Mouse (Mus musculus) ES-E14 (cell line): Measurements from ENCODE around the gene Enpp1. TPM values are rescaled to one million over a fixed set of nuclear protein-coding genes. Genes with fewer than 3 reads are reported as not detected.

ENCODE experiments used
- DNase-seq: peaks from one replicate; pipeline ENCODE4 v3.0.0-alpha.2; 2013; ENCODE audit warnings: low read depth, low spot score
- H3K27ac ChIP-seq: 2 replicates; pipeline ENCODE4 v1.5.1; 2012; ENCODE audit warnings: low read depth, mild to moderate bottlenecking, low read length, moderate library complexity, mixed read lengths; ENCODE audit not compliant: poor library complexity, insufficient read depth, severe bottlenecking
- H3K36me3 ChIP-seq: 2 replicates; pipeline ENCODE4 v1.6.1; 2012; ENCODE audit warnings: mild to moderate bottlenecking, low read length, moderate library complexity, mixed read lengths; ENCODE audit not compliant: control insufficient read depth, poor library complexity, insufficient read depth, severe bottlenecking
- H3K4me1 ChIP-seq, 2 experiments: fragments of 150-350 bp in 1 of 2; sonication (generic) in 1 of 2; 2 replicates each; pipeline ENCODE4 v1.6.1; 2012; ENCODE audit warnings: low read length in 2 of 2, mild to moderate bottlenecking in 1 of 2, mixed read lengths in 1 of 2; ENCODE audit not compliant: control insufficient read depth in 2 of 2, insufficient read depth in 2 of 2, poor library complexity in 1 of 2
- H3K4me3 ChIP-seq, 2 experiments: fragments of 150-350 bp in 1 of 2; sonication (generic) in 1 of 2; 2 replicates each; pipeline ENCODE4 v1.5.1; 2012; ENCODE audit warnings: low read length in 2 of 2, low read depth in 1 of 2, mild to moderate bottlenecking in 1 of 2, mixed read lengths in 1 of 2; ENCODE audit not compliant: insufficient read depth in 1 of 2, poor library complexity in 1 of 2, severe bottlenecking in 1 of 2
- H3K9ac ChIP-seq: 2 replicates; pipeline ENCODE4 v1.6.1; 2012; ENCODE audit warnings: low read depth, mild to moderate bottlenecking, low read length, mixed read lengths; ENCODE audit not compliant: poor library complexity, insufficient read depth, severe bottlenecking
- H3K9me3 ChIP-seq: fragments of 150-350 bp; sonication (generic); 2 replicates; pipeline ENCODE4 v1.6.1; 2012; ENCODE audit warnings: low read depth, mild to moderate bottlenecking, low read length; ENCODE audit not compliant: control insufficient read depth, insufficient read depth
- CHD2 ChIP-seq: IDR thresholded peaks from 2 replicates; pipeline ENCODE4 v1.6.1; 2014; ENCODE audit warnings: mild to moderate bottlenecking, low read depth, low read length, inconsistent platforms
- HCFC1 ChIP-seq: IDR thresholded peaks from 2 replicates; pipeline ENCODE4 v1.6.1; 2012; ENCODE audit warnings: low read length, inconsistent platforms, borderline replicate concordance; ENCODE audit not compliant: insufficient read depth
- MAFK ChIP-seq: IDR thresholded peaks from 2 replicates; pipeline ENCODE4 v1.6.1; 2014; ENCODE audit warnings: mild to moderate bottlenecking, low read depth, low read length, inconsistent platforms; ENCODE audit not compliant: insufficient read depth
- ZC3H11A ChIP-seq: IDR thresholded peaks from 2 replicates; pipeline ENCODE4 v1.6.1; 2012; ENCODE audit warnings: low read depth, mild to moderate bottlenecking, inconsistent platforms, low read length, borderline replicate concordance
- ZNF384 ChIP-seq: IDR thresholded peaks from 2 replicates; pipeline ENCODE4 v1.6.1; 2012; ENCODE audit warnings: low read depth, low read length, inconsistent platforms
- in situ Hi-C, 2 experiments: fragments of 600-800 bp; cut with MboI; formaldehyde crosslinking; loops; one replicate each; pipeline ENCODE4 v1.15.1; 2025; ENCODE audit warnings: low sequenced_read_pairs in 2 of 2, inconsistent platforms in 1 of 2; ENCODE audit not compliant: unreplicated experiment in 2 of 2
- total RNA-seq: library from RNA; depleted of rRNA; stranded (reverse); fragments of 300-350 nt; gene quantifications from 2 replicates; pipeline ENCODE4 v1.2.3, GENCODE M21; 2012

Gene Enpp1
- total RNA-seq, 1 experiment, result 0.62 TPM

DNA sequence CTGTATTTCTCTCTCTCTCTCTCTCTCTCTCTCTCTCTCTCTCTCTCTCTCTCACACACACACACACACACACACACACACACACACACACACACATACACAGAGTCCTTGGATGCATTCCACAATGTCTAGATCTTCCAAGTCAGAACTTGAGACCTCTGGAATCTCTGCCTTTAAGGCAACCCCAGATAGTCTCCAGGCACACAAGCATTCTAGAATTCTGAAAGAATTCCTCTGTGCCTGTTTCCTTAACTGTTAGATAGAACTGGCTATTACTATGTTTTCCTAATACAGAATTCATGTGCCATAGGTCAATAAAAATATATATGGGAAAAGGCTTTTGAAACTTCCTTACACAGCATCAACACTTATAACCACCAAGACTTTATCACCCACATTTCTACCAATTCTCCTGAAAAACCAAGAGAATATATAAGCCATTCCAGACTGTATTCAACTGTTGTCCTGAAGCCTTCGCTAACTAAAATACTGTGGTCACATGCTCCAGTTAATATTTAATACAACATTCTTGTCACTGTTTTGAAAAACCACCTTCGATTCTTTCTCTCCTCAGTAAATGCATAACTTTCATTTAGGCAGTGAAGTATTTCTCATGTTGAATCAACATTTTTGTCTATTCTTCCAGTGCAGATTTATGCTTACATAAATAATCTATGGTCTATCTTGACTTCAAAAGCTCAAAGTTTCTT lies 5.4 kb downstream of the Enpp1 start:
- H3K4me3 ChIP-seq, result no peak overlapping the region
- no peak overlapping the region for H3K9ac ChIP-seq
- in situ Hi-C loops, result no loop called here
- no peak for TF ChIP-seq MAFK
- TF ChIP-seq CHD2, result no peak
- no peak for TF ChIP-seq HCFC1
- TF ChIP-seq ZC3H11A, result no peak
- no peak for TF ChIP-seq ZNF384
- DNase-seq, result no peak
- no peak overlapping the region for H3K27ac ChIP-seq
- H3K4me1 ChIP-seq, result no peaks in the 10 kb centered on the region
- no peaks in the 10 kb centered on the region for H3K36me3 ChIP-seq
- H3K9me3 ChIP-seq, result no peaks in the 10 kb centered on the region

GRCm38 (mm10) chr10:24702698-24703097 lies 9.3 kb downstream of the Enpp1 start:
- no peaks in the 10 kb centered on the region for H3K9me3 ChIP-seq
- in situ Hi-C loops, result no loop called here
- no peak overlapping the region for H3K27ac ChIP-seq
- no peaks in the 10 kb centered on the region for H3K36me3 ChIP-seq
- DNase-seq, result no peak
- H3K4me3 ChIP-seq, result no peak overlapping the region
- H3K9ac ChIP-seq, result no peak overlapping the region
- no peaks in the 10 kb centered on the region for H3K4me1 ChIP-seq
- no peak for TF ChIP-seq ZC3H11A
- TF ChIP-seq ZNF384, result no peak
- TF ChIP-seq CHD2, result no peak
- TF ChIP-seq HCFC1, result no peak
- TF ChIP-seq MAFK, result no peak

- in situ Hi-C loops, result no loop called here
- no peak for DNase-seq
- Histone ChIP-seq H3K9me3 (no peaks in the 10 kb centered on the region), H3K4me3 (no peak overlapping the region), H3K4me1 (no peaks in the 10 kb centered on the region), H3K9ac (no peak overlapping the region), H3K36me3 (no peaks in the 10 kb centered on the region), H3K27ac (no peak overlapping the region)
- no peak for TF ChIP-seq CHD2
- TF ChIP-seq ZNF384, result no peak
- TF ChIP-seq MAFK, result no peak
- no peak for TF ChIP-seq HCFC1
- no peak for TF ChIP-seq ZC3H11A
These were observed 13.7 kb downstream of the Enpp1 start for GRCm38 (mm10) chr10:24698131-24698775.

DNA sequence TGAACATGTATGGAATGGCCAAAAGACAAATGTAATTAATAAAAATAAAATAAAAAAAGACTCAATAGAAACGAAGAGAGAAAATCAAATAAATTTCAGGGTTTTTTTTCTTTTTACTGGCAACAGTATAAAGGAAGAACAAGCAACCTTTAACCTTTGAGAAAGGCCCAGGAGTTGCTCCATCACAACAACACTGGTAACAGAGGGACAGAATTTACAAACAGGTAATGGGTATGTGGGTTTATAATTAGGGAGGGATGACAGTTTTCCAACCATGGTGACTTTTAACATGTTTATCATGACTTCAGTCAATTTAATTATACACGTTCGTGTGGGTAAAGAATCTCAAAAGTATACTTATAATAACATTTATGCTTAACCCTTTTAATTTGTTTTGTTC lies 15.2 kb downstream of the Enpp1 start:
- Histone ChIP-seq H3K27ac (no peak overlapping the region), H3K4me1 (no peaks in the 10 kb centered on the region), H3K9me3 (no peaks in the 10 kb centered on the region), H3K36me3 (no peaks in the 10 kb centered on the region), H3K9ac (no peak overlapping the region), H3K4me3 (no peak overlapping the region)
- in situ Hi-C loops, result no loop called here
- no peak for TF ChIP-seq HCFC1
- TF ChIP-seq CHD2, result no peak
- TF ChIP-seq MAFK, result no peak
- no peak for TF ChIP-seq ZC3H11A
- no peak for TF ChIP-seq ZNF384
- DNase-seq, result no peak
